Comparison of ENCODE assay signal across 8 mouse cellular contexts in genomic region chr12:24758374-24758773, GRCm38 (mm10). TPM values are rescaled to one million over a fixed set of nuclear protein-coding genes. Genes with fewer than 3 reads are reported as not detected.
DNase-seq lines count a peak whose midpoint lies in the region; ATAC-seq and TF ChIP-seq lines count a peak whose summit lies in the region.

No protein-coding gene starts in this region.

- no peak for ATAC-seq in forebrain, embryonic 15.5 days (replicated peaks)

- TF ChIP-seq CTCF in layer of hippocampus, adult 2 months (conservative IDR thresholded peaks at IDR 0.05), result no peak

- H3K27me3 ChIP-seq in forebrain, embryonic 10.5 days (ENCODE audit: poor library complexity, severe bottlenecking), result no peaks in the 10 kb centered on the region
- H3K27me3 ChIP-seq in forebrain, embryonic 15.5 days, result no peaks in the 10 kb centered on the region

- 33% methylated on average over 6 of the region's 6 CpGs for WGBS in forebrain, embryonic 10.5 days
- WGBS in forebrain, embryonic 15.5 days, result 36% methylated on average over 6 of the region's 6 CpGs

- DNase-seq in forebrain, embryonic 10.5 days (ENCODE audit: extremely low spot score, low spot score), result no peak
- peak; percentile 11 for DNase-seq in thymus, postnatal 25 days
- no peak for DNase-seq in thymus, postnatal 10 days (ENCODE audit: low spot score in 2 of 2)
- DNase-seq in layer of hippocampus, adult 2 months (ENCODE audit: low spot score in 2 of 2), result peak; percentile 17 to 21
- peak; percentile 53 for DNase-seq in mesoderm, embryonic 11.5 days (ENCODE audit: low read depth, low spot score)
- peak; percentile 79 for DNase-seq in right cerebral cortex, postnatal 14 days
- DNase-seq in spleen, postnatal 4 days (ENCODE audit: low spot score in 2 of 2), result no peak

- H3K4me1 ChIP-seq in forebrain, embryonic 10.5 days, result peaks cover 22% of the 10 kb centered on the region
- peaks cover 13% of the 10 kb centered on the region for H3K4me1 ChIP-seq in forebrain, embryonic 15.5 days

- H3K36me3 ChIP-seq in forebrain, embryonic 10.5 days (replicated peaks), result no peaks in the 10 kb centered on the region
- no peaks in the 10 kb centered on the region for H3K36me3 ChIP-seq in forebrain, embryonic 15.5 days

- H3K9me3 ChIP-seq in forebrain, embryonic 10.5 days, result no peaks in the 10 kb centered on the region
- H3K9me3 ChIP-seq in forebrain, embryonic 15.5 days, result no peaks in the 10 kb centered on the region

- no peak overlapping the region for H3K4me2 ChIP-seq in forebrain, embryonic 15.5 days (replicated peaks)

- no peak overlapping the region for H3K4me3 ChIP-seq in forebrain, embryonic 10.5 days
- H3K4me3 ChIP-seq in forebrain, embryonic 15.5 days, result no peak overlapping the region
- no peak overlapping the region for H3K4me3 ChIP-seq in layer of hippocampus, adult 2 months

- no peak overlapping the region for H3K9ac ChIP-seq in forebrain, embryonic 15.5 days (replicated peaks)

- 0 out of 2 replicates have a peak overlapping the region, but pooled peaks have one; percentile 35 for H3K27ac ChIP-seq in forebrain, embryonic 10.5 days
- no peak overlapping the region for H3K27ac ChIP-seq in forebrain, embryonic 15.5 days (replicated peaks)
- peak overlapping the region; percentile 53; the same call in 1 of the 2 replicates for H3K27ac ChIP-seq in layer of hippocampus, adult 2 months

RNA-seq across cellular contexts. Expression of gene Rrm2, which starts 50.3 kb away (rescaled TPM):
- 828 and 834 TPM in 2 replicates for polyA plus RNA-seq in forebrain, embryonic 10.5 days (2016; fragmentation: Nextera tagmentation; extraction: Ambion mirVana)
- 180 and 182 TPM in 2 replicates for polyA plus RNA-seq in forebrain, embryonic 15.5 days (2015; fragmentation: Nextera tagmentation; extraction: Ambion mirVana)
- 1 to 10 TPM; 2.0 to 2.2 TPM for total RNA-seq in layer of hippocampus, adult 2 months (2021)

Comparison
In these comparisons a context has a peak if more than half of its experiments do, and no peak if none do; other contexts are left out.
1. DNase-seq: peak in thymus, postnatal 25 days (single experiment), layer of hippocampus, adult 2 months (2 of 2), mesoderm, embryonic 11.5 days (single experiment) and right cerebral cortex, postnatal 14 days (single experiment); none in forebrain, embryonic 10.5 days (single experiment), thymus, postnatal 10 days (0 of 2) and spleen, postnatal 4 days (0 of 2).